Mouse (Mus musculus): ENCODE measurements around the gene Obscn. TPM values are rescaled to one million over a fixed set of nuclear protein-coding genes. Genes with fewer than 3 reads are reported as not detected.

Gene Obscn
- total and polyA plus RNA-seq, 3 experiments, result 0.08 to 0.54 TPM; not detected in 1

GRCm38 (mm10) chr11:59015052-59015451 is 121.2 kb downstream of the Obscn start (continued):
- no peak for TF ChIP-seq ETS1 (IDR thresholded peaks at IDR 0.05; ENCODE audit: low read depth, low read length)

- Histone ChIP-seq H3K27me3 (ENCODE audit: control insufficient read depth in 1 of 2, insufficient read depth in 2 of 2, low read length in 2 of 2) (no peaks in the 10 kb centered on the region), H3K36me3 (ENCODE audit: control insufficient read depth in 1 of 2, insufficient read depth in 2 of 2, low read length in 2 of 2) (no peaks in the 10 kb centered on the region), H3K79me2 (ENCODE audit: control insufficient read depth, insufficient read depth, low read length, poor library complexity) (no peaks in the 10 kb centered on the region), H3K4me1 (ENCODE audit: control insufficient read depth in 1 of 2, insufficient read depth in 2 of 2, low read length in 2 of 2) (no peaks in the 10 kb centered on the region), H3K4me3 (ENCODE audit: control insufficient read depth in 1 of 2, insufficient read depth in 1 of 2, low read depth in 2 of 2, low read length in 2 of 2) (no peak overlapping the region), H3K9me3 (replicated peaks; ENCODE audit: insufficient read depth, low read length) (no peaks in the 10 kb centered on the region), H3K9ac (ENCODE audit: control insufficient read depth, low read depth, low read length, poor library complexity, severe bottlenecking) (no peak overlapping the region), H3K27ac (ENCODE audit: control insufficient read depth, low read depth, low read length) (no peak overlapping the region)
- TF ChIP-seq ETS1 (IDR thresholded peaks at IDR 0.05; ENCODE audit: low read depth, low read length), result no peak
- no peak for TF ChIP-seq MAFK (IDR thresholded peaks at IDR 0.05; ENCODE audit: borderline replicate concordance, low read depth, low read length)
- no peak for TF ChIP-seq HCFC1 (IDR thresholded peaks at IDR 0.05; ENCODE audit: low read depth, low read length)
- no peak for TF ChIP-seq ZKSCAN1 (IDR thresholded peaks at IDR 0.05; ENCODE audit: low read depth, low read length)
- no peak for TF ChIP-seq TAL1 (IDR thresholded peaks at IDR 0.05; ENCODE audit: low read length)
- TF ChIP-seq E2F4 (IDR thresholded peaks at IDR 0.05; ENCODE audit: borderline replicate concordance, low read depth, low read length), result no peak
- no peak for TF ChIP-seq GATA1 (IDR thresholded peaks at IDR 0.05; ENCODE audit: low read depth, low read length)
- TF ChIP-seq SMC3 (IDR thresholded peaks at IDR 0.05; ENCODE audit: low read depth, low read length), result no peak
- no peak for TF ChIP-seq ELF1 (IDR thresholded peaks at IDR 0.05; ENCODE audit: low read depth, low read length)
- no peak for TF ChIP-seq GABPA (IDR thresholded peaks at IDR 0.05; ENCODE audit: low read depth, low read length)
- TF ChIP-seq CHD2 (IDR thresholded peaks at IDR 0.05; ENCODE audit: low read length), result no peak
- no peak for TF ChIP-seq USF2 (IDR thresholded peaks at IDR 0.05; ENCODE audit: borderline replicate concordance in 1 of 2, insufficient read depth in 1 of 2, low read depth in 1 of 2, low read length in 2 of 2)
- no peak for TF ChIP-seq ZMIZ1 (IDR thresholded peaks at IDR 0.05; ENCODE audit: low read depth, low read length)
- TF ChIP-seq UBTF (IDR thresholded peaks at IDR 0.05; ENCODE audit: borderline replicate concordance, insufficient read depth, low read depth, low read length), result no peak
- no peak for TF ChIP-seq NRF1 (IDR thresholded peaks at IDR 0.05; ENCODE audit: insufficient read depth, low read depth, low read length, poor library complexity, severe bottlenecking)
- no peak for TF ChIP-seq NELFE (IDR thresholded peaks at IDR 0.05; ENCODE audit: low read depth, low read length)
- DNase-seq (ENCODE audit: low read depth, low spot score), result no peak
Observed at GRCm38 (mm10) chr11:59002327-59003079, 133.7 kb downstream of the Obscn start.

- Histone ChIP-seq H3K27ac (ENCODE audit: control insufficient read depth, low read depth, low read length) (no peak overlapping the region), H3K4me3 (ENCODE audit: control insufficient read depth in 1 of 2, insufficient read depth in 1 of 2, low read depth in 2 of 2, low read length in 2 of 2) (no peak overlapping the region), H3K27me3 (ENCODE audit: control insufficient read depth in 1 of 2, insufficient read depth in 2 of 2, low read length in 2 of 2) (no peaks in the 10 kb centered on the region), H3K4me1 (ENCODE audit: control insufficient read depth in 1 of 2, insufficient read depth in 2 of 2, low read length in 2 of 2) (no peaks in the 10 kb centered on the region), H3K9me3 (replicated peaks; ENCODE audit: insufficient read depth, low read length) (no peaks in the 10 kb centered on the region), H3K9ac (ENCODE audit: control insufficient read depth, low read depth, low read length, poor library complexity, severe bottlenecking) (no peak overlapping the region), H3K79me2 (ENCODE audit: control insufficient read depth, insufficient read depth, low read length, poor library complexity) (no peaks in the 10 kb centered on the region), H3K36me3 (ENCODE audit: control insufficient read depth in 1 of 2, insufficient read depth in 2 of 2, low read length in 2 of 2) (no peaks in the 10 kb centered on the region)
- DNase-seq (ENCODE audit: low read depth, low spot score), result no peak
- TF ChIP-seq UBTF (IDR thresholded peaks at IDR 0.05; ENCODE audit: borderline replicate concordance, insufficient read depth, low read depth, low read length) (no peak), ETS1 (IDR thresholded peaks at IDR 0.05; ENCODE audit: low read depth, low read length) (no peak), SIN3A (IDR thresholded peaks at IDR 0.05; ENCODE audit: low read length) (no peak), MXI1 (IDR thresholded peaks at IDR 0.05; ENCODE audit: low read depth, low read length) (no peak), E2F4 (IDR thresholded peaks at IDR 0.05; ENCODE audit: borderline replicate concordance, low read depth, low read length) (no peak), MAZ (IDR thresholded peaks at IDR 0.05; ENCODE audit: low read depth, low read length) (no peak), TBP (IDR thresholded peaks at IDR 0.05; ENCODE audit: low read depth, low read length) (no peak), MEF2A (IDR thresholded peaks at IDR 0.05; ENCODE audit: extremely low read depth, insufficient replicate concordance, low read depth, low read length, poor library complexity, severe bottlenecking) (no peak), RAD21 (IDR thresholded peaks at IDR 0.05; ENCODE audit: low read depth, low read length) (no peak), GATA1 (IDR thresholded peaks at IDR 0.05; ENCODE audit: low read depth, low read length) (no peak), BHLHE40 (IDR thresholded peaks at IDR 0.05; ENCODE audit: borderline replicate concordance, low read depth, low read length) (no peak), EP300 (IDR thresholded peaks at IDR 0.05; ENCODE audit: low read depth in 1 of 2, low read length in 2 of 2) (no peak)
Observed at GRCm38 (mm10) chr11:59000635-59001034, 135.6 kb downstream of the Obscn start.

Data from MEL (cell line).